Mouse (Mus musculus) heart, embryonic 14.5 days (tissue): Measurements from ENCODE around the gene Ifitm3. TPM values are rescaled to one million over a fixed set of nuclear protein-coding genes. Genes with fewer than 3 reads are reported as not detected.
"Not testable (repeated sequence)": the region's sequence is repeated elsewhere in the genome, so short reads cannot be mapped to it uniquely, and the experiment has no call there.

ENCODE experiments used
- ATAC-seq: fragments of 200-750 bp; cut with Nextera tagmentation; 2 replicates; pipeline ENCODE4 v1.8.0; 2017; ENCODE audit warnings: low read depth, moderate TSS enrichment; ENCODE audit not compliant: insufficient number of reproducible peaks, insufficient read depth, low FRiP score
- H3K27ac ChIP-seq, 2 experiments: fragments of 200-500 bp in 1 of 2; fragments of 300-500 bp in 1 of 2; sonication (generic) in 1 of 2; replicated peaks in 1 of 2; 2 replicates each; pipeline ENCODE4 v1.5.1; 2012 to 2014; ENCODE audit warnings: low read depth in 2 of 2, low read length in 2 of 2, control low read depth in 1 of 2, mild to moderate bottlenecking in 1 of 2, mixed read lengths in 1 of 2; ENCODE audit not compliant: control insufficient read depth in 1 of 2, insufficient read depth in 1 of 2
- H3K27me3 ChIP-seq: fragments of 300-500 bp; sonication (generic); 2 replicates; pipeline ENCODE4 v1.6.1; 2014; ENCODE audit warnings: mild to moderate bottlenecking, low read length, control low read depth; ENCODE audit not compliant: control insufficient read depth, insufficient read depth
- H3K36me3 ChIP-seq: fragments of 300-500 bp; sonication (generic); 2 replicates; pipeline ENCODE4 v1.6.1; 2014; ENCODE audit warnings: mild to moderate bottlenecking, control low read depth, low read length, mixed read lengths; ENCODE audit not compliant: control insufficient read depth, insufficient read depth
- H3K4me1 ChIP-seq, 2 experiments: fragments of 200-500 bp in 1 of 2; fragments of 300-500 bp in 1 of 2; sonication (generic) in 1 of 2; 2 replicates each; pipeline ENCODE4 v1.6.1; 2012 to 2014; ENCODE audit warnings: low read length in 2 of 2, control low read depth in 1 of 2, mixed read lengths in 1 of 2; ENCODE audit not compliant: control insufficient read depth in 2 of 2, insufficient read depth in 2 of 2
- H3K4me2 ChIP-seq: fragments of 300-500 bp; sonication (generic); 2 replicates; pipeline ENCODE4 v1.6.1; 2014; ENCODE audit warnings: mild to moderate bottlenecking, low read length
- H3K4me3 ChIP-seq, 2 experiments: fragments of 200-500 bp in 1 of 2; fragments of 300-500 bp in 1 of 2; sonication (generic) in 1 of 2; 2 replicates each; pipeline ENCODE4 v1.5.1; 2012 to 2014; ENCODE audit warnings: low read length in 2 of 2, mild to moderate bottlenecking in 2 of 2, control low read depth in 1 of 2, low read depth in 1 of 2, moderate library complexity in 1 of 2; ENCODE audit not compliant: control insufficient read depth in 1 of 2, insufficient read depth in 1 of 2
- H3K9ac ChIP-seq: fragments of 300-500 bp; sonication (generic); 2 replicates; pipeline ENCODE4 v1.6.1; 2014; ENCODE audit warnings: mild to moderate bottlenecking, low read length
- H3K9me3 ChIP-seq: fragments of 300-500 bp; sonication (generic); 2 replicates; pipeline ENCODE4 v1.6.1; 2016; ENCODE audit warnings: low read length, control low read depth; ENCODE audit not compliant: control insufficient read depth
- WGBS: fragments of 180-500 bp; shearing (Covaris S2); extraction: QIAGEN DNeasy Blood & Tissue Kit; methylation state at CpG from one replicate; pipeline ENCODE4 v1.1.7; 2014; 5-methylcytosine and 5-hydroxymethylcytosine counted together
- polyA plus RNA-seq: library from polyadenylated mRNA; unstranded; fragments of >200 nt; fragmentation: Nextera tagmentation; extraction: Ambion mirVana; gene quantifications from 2 replicates; pipeline ENCODE4 v1.2.1, GENCODE M21; 2014

The Ifitm3 gene
- polyA plus RNA-seq, 1 experiment from 2014 or later, result 89.6 TPM

- WGBS, result 12% methylated on average over 5 of the region's 5 CpGs
- H3K4me3 ChIP-seq, result no peak overlapping the region
- H3K36me3 ChIP-seq, result no peaks in the 10 kb centered on the region
- peak overlapping the region; percentile 80 to 81 for H3K27ac ChIP-seq
- no peaks in the 10 kb centered on the region for H3K9me3 ChIP-seq
- H3K4me2 ChIP-seq, result peak overlapping the region; percentile 36
- peak overlapping the region; percentile 55; the same call in 1 of the 2 replicates for H3K9ac ChIP-seq
- peaks cover 2 to 7% of the 10 kb centered on the region in 2 experiments; a peak in 3 of 4 replicates for H3K4me1 ChIP-seq
- ATAC-seq, result peak; percentile 90; the same call in 1 of the 2 replicates
- H3K27me3 ChIP-seq, result no peaks in the 10 kb centered on the region
Observed at GRCm38 (mm10) chr7:141041661-141042060, 31.1 kb upstream of the Ifitm3 start.

- Histone ChIP-seq H3K4me3 (no peak overlapping the region), H3K27me3 (no peaks in the 10 kb centered on the region), H3K36me3 (no peaks in the 10 kb centered on the region), H3K27ac (peak overlapping the region; percentile 80 to 81), H3K9ac (peak overlapping the region; percentile 55; the same call in 1 of the 2 replicates), H3K4me2 (peak overlapping the region; percentile 36), H3K4me1 (peaks cover 2 to 7% of the 10 kb centered on the region in 2 experiments; a peak in 3 of 4 replicates), H3K9me3 (no peaks in the 10 kb centered on the region)
- ATAC-seq, result no peak
- WGBS, result 40% methylated on average over 6 of the region's 9 CpGs
Observed at GRCm38 (mm10) chr7:141040867-141041606, 30.5 kb upstream of the Ifitm3 start.

- Histone ChIP-seq H3K4me1 (peaks cover 2 to 7% of the 10 kb centered on the region in 2 experiments; a peak in 3 of 4 replicates), H3K36me3 (no peaks in the 10 kb centered on the region), H3K9ac (no peak overlapping the region), H3K9me3 (no peaks in the 10 kb centered on the region), H3K27ac (no peak overlapping the region), H3K27me3 (no peaks in the 10 kb centered on the region), H3K4me3 (no peak overlapping the region), H3K4me2 (no peak overlapping the region)
- ATAC-seq, result no peak
- 91% methylated on average over 4 of the region's 4 CpGs for WGBS
Observed at GRCm38 (mm10) chr7:141039386-141040107, 29.0 kb upstream of the Ifitm3 start.

GRCm38 (mm10) chr7:141038090-141039032, 27.8 kb upstream of the Ifitm3 start:
- Histone ChIP-seq H3K27ac (no peak overlapping the region), H3K4me3 (no peak overlapping the region), H3K4me2 (no peak overlapping the region), H3K9ac (no peak overlapping the region), H3K27me3 (no peaks in the 10 kb centered on the region), H3K36me3 (no peaks in the 10 kb centered on the region), H3K9me3 (no peaks in the 10 kb centered on the region), H3K4me1 (peaks cover 2 to 7% of the 10 kb centered on the region in 2 experiments; a peak in 3 of 4 replicates)
- 54% methylated on average over 20 of the region's 21 CpGs for WGBS
- ATAC-seq, result no peak

- H3K4me1 ChIP-seq, H3K27ac ChIP-seq, H3K4me2 ChIP-seq, H3K9me3 ChIP-seq, H3K4me3 ChIP-seq, H3K9ac ChIP-seq, H3K36me3 ChIP-seq, ATAC-seq, H3K27me3 ChIP-seq: not testable (repeated sequence)
- WGBS, result 85% methylated on average over 1 of the region's 2 CpGs
Observed at GRCm38 (mm10) chr7:141036624-141037023, 26.1 kb upstream of the Ifitm3 start.

GRCm38 (mm10) chr7:141032458-141033167, 22.0 kb upstream of the Ifitm3 start:
- no peaks in the 10 kb centered on the region for H3K27me3 ChIP-seq
- 60% methylated on average over 9 of the region's 9 CpGs for WGBS
- ATAC-seq, result no peak
- H3K9me3 ChIP-seq, result no peaks in the 10 kb centered on the region
- H3K4me2 ChIP-seq, result no peak overlapping the region
- H3K36me3 ChIP-seq, result no peaks in the 10 kb centered on the region
- no peak overlapping the region for H3K9ac ChIP-seq
- H3K4me1 ChIP-seq, result no peaks in the 10 kb centered on the region
- no peak overlapping the region for H3K27ac ChIP-seq
- no peak overlapping the region for H3K4me3 ChIP-seq

GRCm38 (mm10) chr7:141030390-141030789, 19.8 kb upstream of the Ifitm3 start:
- H3K4me1 ChIP-seq, result no peaks in the 10 kb centered on the region
- ATAC-seq, result no peak
- H3K27ac ChIP-seq, result no peak overlapping the region
- H3K9me3 ChIP-seq, result no peaks in the 10 kb centered on the region
- H3K36me3 ChIP-seq, result no peaks in the 10 kb centered on the region
- no peaks in the 10 kb centered on the region for H3K27me3 ChIP-seq
- no peak overlapping the region for H3K9ac ChIP-seq
- H3K4me2 ChIP-seq, result no peak overlapping the region
- no peak overlapping the region for H3K4me3 ChIP-seq
- WGBS, result 59% methylated on average over 3 of the region's 3 CpGs
